Mouse (Mus musculus): ENCODE data around the gene Vmn2r67.
"Not testable (repeated sequence)": the region's sequence is repeated elsewhere in the genome, so short reads cannot be mapped to it uniquely, and the experiment has no call there.

Vmn2r67 gene

GRCm38 (mm10) chr7:85155898-85156297 is at the start of gene Vmn2r67:
Gene Vmn2r67, minus strand, starts transcription at chr7:85155998.
- DNase-seq, result no peak

GRCm38 (mm10) chr7:85104531-85104930 is 51.3 kb downstream of the Vmn2r67 start:
- not testable (repeated sequence) for DNase-seq
